Mouse (Mus musculus): ENCODE data around the gene Bcor.

DNA sequence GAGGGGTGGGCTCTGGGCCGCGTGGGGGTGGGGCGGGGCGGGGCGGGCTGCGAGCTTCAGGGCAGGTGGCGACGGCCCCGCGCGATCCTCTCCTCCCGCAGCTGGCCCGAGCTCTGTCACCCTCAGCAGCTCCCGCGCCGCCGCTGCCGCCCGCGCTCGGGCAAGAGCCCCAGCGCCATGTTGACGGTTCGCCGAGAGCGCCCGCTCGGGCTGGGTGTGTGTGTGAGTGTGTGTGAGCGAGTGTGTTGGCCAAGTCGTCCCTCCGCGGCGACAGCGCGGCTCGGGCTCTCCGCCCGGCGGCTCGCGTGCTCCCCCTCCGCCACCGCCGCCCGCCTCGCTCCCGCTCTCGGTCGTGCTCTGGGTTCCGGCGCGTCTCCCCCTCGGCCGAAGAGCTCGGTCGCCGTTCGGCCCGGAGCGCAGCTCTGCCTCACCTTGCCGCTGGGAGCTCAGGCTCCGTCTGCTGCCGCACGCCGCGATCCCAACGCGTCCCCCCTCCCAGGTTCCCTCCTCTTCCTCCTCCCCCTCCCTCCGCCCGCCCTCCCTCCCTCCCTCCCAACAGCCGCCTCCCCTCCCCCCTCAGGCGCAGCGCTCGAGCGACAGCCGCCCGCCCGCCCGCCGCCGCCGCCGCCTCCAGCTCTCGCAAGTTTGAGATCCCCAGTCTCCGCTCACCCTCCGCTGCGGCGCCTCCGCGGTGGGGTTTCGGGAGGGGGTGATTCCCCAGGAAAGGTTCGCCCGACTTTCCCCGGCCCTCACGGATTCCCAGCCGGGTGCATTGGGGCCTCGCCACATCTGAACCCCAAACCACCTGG, 79.9 kb downstream of the Bcor start:
- no peak for TF ChIP-seq CTCF (IDR thresholded peaks at IDR 0.05 in 2 of 3, conservative IDR thresholded peaks at IDR 0.05 in 1 of 3; ENCODE audit: control insufficient read depth in 1 of 3, insufficient read depth in 1 of 3, low read depth in 2 of 3, low read length in 3 of 3, poor library complexity in 1 of 3, severe bottlenecking in 1 of 3)
- no peak for TF ChIP-seq MYC (IDR thresholded peaks at IDR 0.05; ENCODE audit: low read depth, low read length)
- no peak; a peak in 1 of 4 replicates for TF ChIP-seq EP300 (IDR thresholded peaks at IDR 0.05; ENCODE audit: low read depth in 1 of 2, low read length in 2 of 2)
- no peak for TF ChIP-seq HCFC1 (IDR thresholded peaks at IDR 0.05; ENCODE audit: low read depth, low read length)
- TF ChIP-seq GABPA (IDR thresholded peaks at IDR 0.05; ENCODE audit: low read depth, low read length): no peak
- no peak for TF ChIP-seq KAT2A (conservative IDR thresholded peaks at IDR 0.05; ENCODE audit: low read depth, low read length)
- TF ChIP-seq RAD21 (IDR thresholded peaks at IDR 0.05; ENCODE audit: low read depth, low read length): no peak
- no peak for TF ChIP-seq MAX (IDR thresholded peaks at IDR 0.05; ENCODE audit: low read length)
- no peak for TF ChIP-seq TBP (IDR thresholded peaks at IDR 0.05; ENCODE audit: low read depth, low read length)
- TF ChIP-seq POLR2A (IDR thresholded peaks at IDR 0.05; ENCODE audit: control insufficient read depth in 1 of 2, insufficient read depth in 1 of 2, low read depth in 1 of 2, low read length in 2 of 2, poor library complexity in 1 of 2): peak; percentile 73 to 91; a peak in 3 of 4 replicates
